Mouse (Mus musculus) hindbrain, embryonic 10.5 days (tissue): ENCODE measurements at regions not wholly inside any gene's neighbourhood (a gene's known extent, or its start where the extent isn't known, plus 50 kb on each side); places are given as distances from the start of the nearest gene placed in this dataset.

Experiments
- DNase-seq: peaks from one replicate; pipeline ENCODE4 v3.0.0-alpha.2; 2017; ENCODE audit warnings: low spot score
- H3K27ac ChIP-seq: fragments of 300-500 bp; sonication (generic); 2 replicates; pipeline ENCODE4 v1.5.1; 2016; ENCODE audit warnings: mild to moderate bottlenecking, moderate library complexity
- H3K27me3 ChIP-seq: fragments of 300-500 bp; sonication (generic); 2 replicates; pipeline ENCODE4 v1.6.1; 2016; ENCODE audit warnings: mild to moderate bottlenecking; ENCODE audit not compliant: poor library complexity, insufficient read depth, severe bottlenecking
- H3K36me3 ChIP-seq: fragments of 300-500 bp; sonication (generic); 2 replicates; pipeline ENCODE4 v1.6.1; 2016; ENCODE audit warnings: mild to moderate bottlenecking, moderate library complexity
- H3K4me1 ChIP-seq: fragments of 300-500 bp; sonication (generic); replicated peaks from 2 replicates; pipeline ENCODE4 v1.6.1; 2016; ENCODE audit warnings: mild to moderate bottlenecking
- H3K4me3 ChIP-seq: fragments of 300-500 bp; sonication (generic); 2 replicates; pipeline ENCODE4 v1.5.1; 2016; ENCODE audit warnings: mild to moderate bottlenecking, moderate library complexity
- H3K9me3 ChIP-seq: fragments of 300-500 bp; sonication (generic); 2 replicates; pipeline ENCODE4 v1.6.1; 2016; ENCODE audit warnings: mild to moderate bottlenecking, moderate library complexity
- WGBS: fragments of 180-500 bp; shearing (Covaris S2); methylation state at CpG from one replicate; pipeline ENCODE4 v1.1.7; 2016; 5-methylcytosine and 5-hydroxymethylcytosine counted together

- Histone ChIP-seq H3K4me3 (peak overlapping the region; percentile 53), H3K36me3 (no peaks in the 10 kb centered on the region), H3K27ac (0 out of 2 replicates have a peak overlapping the region, but pooled peaks have one; percentile 29), H3K27me3 (peaks cover 38% of the 10 kb centered on the region), H3K4me1 (peaks cover 33% of the 10 kb centered on the region), H3K9me3 (peaks cover 2% of the 10 kb centered on the region; the same call in 1 of the 2 replicates)
- DNase-seq, result peak; percentile 65
- WGBS, result under 1% methylated on average over 27 of the region's 27 CpGs
Observed at GRCm38 (mm10) chr10:117570971-117571861, 58.1 kb upstream of the Cpm start.

GRCm38 (mm10) chr10:117570091-117570970 is 59.0 kb upstream of the Cpm start:
- Histone ChIP-seq H3K4me1 (peaks cover 26% of the 10 kb centered on the region), H3K27me3 (peaks cover 38% of the 10 kb centered on the region), H3K36me3 (no peaks in the 10 kb centered on the region), H3K4me3 (peak overlapping the region; percentile 53), H3K9me3 (peaks cover 4% of the 10 kb centered on the region; the same call in 1 of the 2 replicates), H3K27ac (no peak overlapping the region)
- DNase-seq, result no peak
- 56% methylated on average over 8 of the region's 8 CpGs for WGBS

GRCm38 (mm10) chr10:117569301-117570079 is 59.8 kb upstream of the Cpm start:
- peaks cover 38% of the 10 kb centered on the region for H3K27me3 ChIP-seq
- 80% methylated on average over 11 of the region's 11 CpGs for WGBS
- H3K36me3 ChIP-seq, result no peaks in the 10 kb centered on the region
- H3K4me1 ChIP-seq, result peaks cover 26% of the 10 kb centered on the region
- no peak overlapping the region for H3K4me3 ChIP-seq
- H3K9me3 ChIP-seq, result peaks cover 4% of the 10 kb centered on the region; the same call in 1 of the 2 replicates
- DNase-seq, result no peak
- H3K27ac ChIP-seq, result no peak overlapping the region

GRCm38 (mm10) chr10:117568472-117569300 is 60.6 kb upstream of the Cpm start:
- Histone ChIP-seq H3K27ac (no peak overlapping the region), H3K4me3 (no peak overlapping the region), H3K9me3 (peaks cover 4% of the 10 kb centered on the region; the same call in 1 of the 2 replicates), H3K27me3 (peaks cover 38% of the 10 kb centered on the region), H3K4me1 (peaks cover 26% of the 10 kb centered on the region), H3K36me3 (no peaks in the 10 kb centered on the region)
- no peak for DNase-seq
- 93% methylated on average over 13 of the region's 13 CpGs for WGBS

- DNase-seq, result no peak
Observed at GRCm38 (mm10) chr10:117568138-117568387, 61.2 kb upstream of the Cpm start.

GRCm38 (mm10) chr10:117567379-117568137 is 61.7 kb upstream of the Cpm start:
- peaks cover 31% of the 10 kb centered on the region for H3K27me3 ChIP-seq
- no peaks in the 10 kb centered on the region for H3K36me3 ChIP-seq
- no peak overlapping the region for H3K4me3 ChIP-seq
- 93% methylated on average over 8 of the region's 8 CpGs for WGBS
- peaks cover 20% of the 10 kb centered on the region for H3K4me1 ChIP-seq
- H3K9me3 ChIP-seq, result peaks cover 4% of the 10 kb centered on the region; the same call in 1 of the 2 replicates
- DNase-seq, result no peak
- H3K27ac ChIP-seq, result no peak overlapping the region

More at GRCm38 (mm10) chr10:117568138-117568387, 61.2 kb upstream of the Cpm start:
- Histone ChIP-seq H3K36me3 (no peaks in the 10 kb centered on the region), H3K27ac (no peak overlapping the region), H3K4me3 (no peak overlapping the region), H3K27me3 (peaks cover 36% of the 10 kb centered on the region), H3K9me3 (peaks cover 4% of the 10 kb centered on the region; the same call in 1 of the 2 replicates), H3K4me1 (peaks cover 24% of the 10 kb centered on the region)
- WGBS, result 92% methylated on average over 3 of the region's 3 CpGs

GRCm38 (mm10) chr10:117566648-117567378 is 62.5 kb upstream of the Cpm start:
- no peak for DNase-seq
- peaks cover 14% of the 10 kb centered on the region for H3K4me1 ChIP-seq
- peaks cover 4% of the 10 kb centered on the region; the same call in 1 of the 2 replicates for H3K9me3 ChIP-seq
- H3K27ac ChIP-seq, result no peak overlapping the region
- H3K27me3 ChIP-seq, result peaks cover 24% of the 10 kb centered on the region
- H3K36me3 ChIP-seq, result no peaks in the 10 kb centered on the region
- no peak overlapping the region for H3K4me3 ChIP-seq
- 93% methylated on average over 8 of the region's 8 CpGs for WGBS

GRCm38 (mm10) chr10:117566204-117566603 is 63.1 kb upstream of the Cpm start:
- WGBS, result 87% methylated on average over 3 of the region's 3 CpGs
- DNase-seq, result no peak

GRCm38 (mm10) chr10:117565529-117566086 is 63.7 kb upstream of the Cpm start:
- peaks cover 9% of the 10 kb centered on the region; the same call in 1 of the 2 replicates for H3K4me1 ChIP-seq
- 94% methylated on average over 4 of the region's 4 CpGs for WGBS
- H3K4me3 ChIP-seq, result no peak overlapping the region
- H3K27ac ChIP-seq, result no peak overlapping the region
- DNase-seq, result no peak
- peaks cover 4% of the 10 kb centered on the region; the same call in 1 of the 2 replicates for H3K9me3 ChIP-seq
- H3K36me3 ChIP-seq, result no peaks in the 10 kb centered on the region
- peaks cover 13% of the 10 kb centered on the region for H3K27me3 ChIP-seq

More at GRCm38 (mm10) chr10:117566204-117566603, 63.1 kb upstream of the Cpm start:
- H3K4me1 ChIP-seq, result peaks cover 11% of the 10 kb centered on the region
- H3K9me3 ChIP-seq, result peaks cover 4% of the 10 kb centered on the region; the same call in 1 of the 2 replicates
- peaks cover 18% of the 10 kb centered on the region for H3K27me3 ChIP-seq
- H3K27ac ChIP-seq, result no peak overlapping the region
- no peaks in the 10 kb centered on the region for H3K36me3 ChIP-seq
- H3K4me3 ChIP-seq, result no peak overlapping the region

- Histone ChIP-seq H3K9me3 (peaks cover 4% of the 10 kb centered on the region; the same call in 1 of the 2 replicates), H3K4me1 (peaks cover 13% of the 10 kb centered on the region; the same call in 1 of the 2 replicates), H3K27me3 (peaks cover 8% of the 10 kb centered on the region), H3K27ac (no peak overlapping the region), H3K4me3 (no peak overlapping the region), H3K36me3 (no peaks in the 10 kb centered on the region)
- WGBS, result 91% methylated on average over 3 of the region's 3 CpGs
- DNase-seq, result no peak
Observed at GRCm38 (mm10) chr10:117565110-117565509, 64.2 kb upstream of the Cpm start.
